Mouse (Mus musculus) brain, embryonic 14.5 days (tissue): ENCODE results near the gene Fggy.

Experiments used
- CTCF ChIP-seq: fragments of 200-500 bp; IDR thresholded peaks from 2 replicates; pipeline ENCODE4 v1.5.1; 2012; ENCODE audit warnings: inconsistent platforms, mild to moderate bottlenecking, moderate library complexity, borderline replicate concordance; ENCODE audit not compliant: insufficient read depth, insufficient read length; ENCODE audit errors: extremely low read depth
- POLR2A ChIP-seq: fragments of 200-500 bp; IDR thresholded peaks from 2 replicates; pipeline ENCODE4 v1.6.1; 2012; ENCODE audit warnings: mild to moderate bottlenecking, inconsistent platforms, borderline replicate concordance; ENCODE audit not compliant: poor library complexity, insufficient read depth, insufficient read length, severe bottlenecking; ENCODE audit errors: extremely low read depth

- TF ChIP-seq CTCF (no peak), POLR2A (no peak)
These were observed 92.2 kb downstream of the Fggy start for GRCm38 (mm10) chr4:95649552-95649905.
